ENCODE assay signal across 8 mouse cellular contexts in the genomic region with DNA sequence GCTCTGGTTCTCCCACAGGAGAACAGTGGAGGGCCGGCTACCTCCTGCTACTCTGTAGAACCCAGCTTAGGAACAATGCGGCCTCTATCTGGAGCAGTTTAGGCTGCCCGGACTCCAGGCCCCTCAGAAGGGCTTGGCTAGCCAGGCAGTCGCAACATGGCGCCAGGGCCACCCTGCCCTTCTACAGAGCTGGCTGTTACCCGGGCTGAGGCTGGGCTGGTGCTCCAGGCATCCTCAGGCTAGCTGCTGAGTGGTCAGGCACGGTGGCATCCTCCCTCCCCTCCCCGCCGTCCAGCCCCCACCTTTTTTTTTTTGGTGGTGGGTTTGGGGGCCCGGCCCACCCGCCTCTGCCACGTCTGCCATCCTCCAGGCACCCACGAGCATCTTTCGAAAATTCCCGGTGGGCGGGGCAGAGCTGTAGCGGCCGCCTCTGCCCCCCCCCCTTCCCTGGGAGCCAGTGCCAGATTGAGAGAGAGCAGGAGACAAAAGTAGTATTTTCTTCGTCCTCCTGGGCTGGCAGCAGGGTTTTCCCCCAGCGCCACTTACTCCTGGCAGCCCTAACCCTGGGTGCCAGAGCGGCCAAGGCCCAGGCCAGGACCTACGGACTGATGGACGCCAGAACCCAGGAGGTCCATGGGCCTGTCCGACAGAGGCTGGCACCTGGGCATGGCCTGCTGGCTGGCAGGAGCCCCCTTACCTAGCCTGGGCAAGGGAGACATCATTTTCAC. TPM values are rescaled to one million over a fixed set of nuclear protein-coding genes. Genes with fewer than 3 reads are reported as not detected.
DNase-seq lines count a peak whose midpoint lies in the region; ATAC-seq and TF ChIP-seq lines count a peak whose summit lies in the region.

No protein-coding gene starts in this region.

- peaks cover 30% of the 10 kb centered on the region for H3K36me3 ChIP-seq in heart, embryonic 13.5 days
- no peaks in the 10 kb centered on the region for H3K36me3 ChIP-seq in E14TG2a.4 (ENCODE audit: insufficient read depth, low read length)
- H3K36me3 ChIP-seq in hindbrain, postnatal 0 days (ENCODE audit: insufficient read depth, low read length) = peaks cover 11% of the 10 kb centered on the region; the same call in 1 of the 2 replicates

- no peak for ATAC-seq in heart, embryonic 13.5 days (ENCODE audit: extremely low read depth, insufficient number of reproducible peaks, low FRiP score, low TSS enrichment)
- peak; percentile 78 for ATAC-seq in hindbrain, postnatal 0 days

- TF ChIP-seq CTCF in E14TG2a.4 (conservative IDR thresholded peaks at IDR 0.05; ENCODE audit: low read length) = no peak
- TF ChIP-seq CTCF in hindbrain, postnatal 0 days (IDR thresholded peaks at IDR 0.05; ENCODE audit: low read depth) = no peak

- peaks cover 33% of the 10 kb centered on the region for H3K27me3 ChIP-seq in heart, embryonic 13.5 days (replicated peaks)
- H3K27me3 ChIP-seq in E14TG2a.4 (ENCODE audit: insufficient read depth, low read length) = peaks cover 54% of the 10 kb centered on the region
- H3K27me3 ChIP-seq in hindbrain, postnatal 0 days (ENCODE audit: insufficient read depth, low read length) = no peaks in the 10 kb centered on the region

- no peak overlapping the region for H3K4me2 ChIP-seq in heart, embryonic 13.5 days
- H3K4me2 ChIP-seq in hindbrain, postnatal 0 days (ENCODE audit: low read depth, low read length) = peak overlapping the region; percentile 74

- DNase-seq in heart, postnatal 4 days = no peak
- DNase-seq in cerebellum, postnatal 10 days = peak; percentile 89 to 93
- peak; percentile 84 for DNase-seq in hindbrain, postnatal 0 days (ENCODE audit: low spot score)
- peak; percentile 75 for DNase-seq in right cerebral cortex, postnatal 25 days
- no peak for DNase-seq in testis, postnatal 10 days (ENCODE audit: low spot score)
- DNase-seq in thymus, postnatal 36 days = no peak

- H3K9me3 ChIP-seq in heart, embryonic 13.5 days = no peaks in the 10 kb centered on the region
- no peaks in the 10 kb centered on the region for H3K9me3 ChIP-seq in E14TG2a.4 (ENCODE audit: low read length)
- no peaks in the 10 kb centered on the region for H3K9me3 ChIP-seq in hindbrain, postnatal 0 days (ENCODE audit: low read length)

- peaks cover 40% of the 10 kb centered on the region for H3K4me1 ChIP-seq in heart, embryonic 13.5 days
- H3K4me1 ChIP-seq in E14TG2a.4 (replicated peaks; ENCODE audit: low read depth, low read length) = peaks cover 16% of the 10 kb centered on the region
- peaks cover 21% of the 10 kb centered on the region for H3K4me1 ChIP-seq in hindbrain, postnatal 0 days (ENCODE audit: insufficient read depth, low read length)

- WGBS in heart, embryonic 13.5 days = 78% methylated on average over 22 of the region's 24 CpGs
- WGBS in hindbrain, postnatal 0 days = 30% methylated on average over 22 of the region's 24 CpGs

- H3K4me3 ChIP-seq in heart, embryonic 13.5 days = no peak overlapping the region
- H3K4me3 ChIP-seq in E14TG2a.4 (replicated peaks; ENCODE audit: low read length) = peak overlapping the region; percentile 68
- peak overlapping the region; percentile 94 for H3K4me3 ChIP-seq in hindbrain, postnatal 0 days (ENCODE audit: low read length)

- H3K9ac ChIP-seq in heart, embryonic 13.5 days = no peak overlapping the region
- peak overlapping the region; percentile 48 for H3K9ac ChIP-seq in hindbrain, postnatal 0 days (replicated peaks; ENCODE audit: low read length)

- peak overlapping the region; percentile 32; the same call in 1 of the 2 replicates for H3K27ac ChIP-seq in heart, embryonic 13.5 days (replicated peaks)
- peak overlapping the region; percentile 91 for H3K27ac ChIP-seq in hindbrain, postnatal 0 days

RNA-seq across cellular contexts. Expression of a gene that starts 55.6 kb away (rescaled TPM):
- polyA plus RNA-seq in heart, embryonic 13.5 days (2015; fragmentation: Nextera tagmentation; extraction: Ambion mirVana) = 5.9 and 6.6 TPM in 2 replicates
- total RNA-seq in heart, postnatal 4 days (2021) = 10 to 100 TPM; 24.0 to 29.6 TPM
- 1.2 and 6.6 TPM in 2 replicates for total RNA-seq in hindbrain, postnatal 0 days (2014; rRNA removed)
- 1.9 and 2.7 TPM in 2 replicates for polyA plus RNA-seq in hindbrain, postnatal 0 days (2015; fragmentation: Nextera tagmentation; extraction: Ambion mirVana)

Comparison
In these comparisons a context has a peak if more than half of its experiments do, and no peak if none do; other contexts are left out.
1. DNase-seq: peak in cerebellum, postnatal 10 days (2 of 2), hindbrain, postnatal 0 days (single experiment) and right cerebral cortex, postnatal 25 days (single experiment); none in heart, postnatal 4 days (single experiment), testis, postnatal 10 days (single experiment) and thymus, postnatal 36 days (0 of 2).